Mouse (Mus musculus): ENCODE results near the gene Arid1a.

GRCm38 (mm10) chr4:133676189-133676588 lies 80.4 kb downstream of the Arid1a start:
- TF ChIP-seq POLR2A (IDR thresholded peaks at IDR 0.05; ENCODE audit: insufficient read depth, low read depth, low read length) (no peak), CTCF (IDR thresholded peaks at IDR 0.05; ENCODE audit: insufficient read depth, low read depth, low read length) (no peak)
